Mouse (Mus musculus): Measurements from ENCODE around the gene Ostn. TPM values are rescaled to one million over a fixed set of nuclear protein-coding genes. Genes with fewer than 3 reads are reported as not detected.
"Not testable (repeated sequence)": the region's sequence is repeated elsewhere in the genome, so short reads cannot be mapped to it uniquely, and the experiment has no call there.

The Ostn gene
- total RNA-seq (2021) = not detected
- long read RNA-seq, experiment 1 = 0 reads
- long read RNA-seq, experiment 2 = 0 reads

GRCm38 (mm10) chr16:27307189-27307588 lies at the start of gene Ostn:
Ostn (plus strand) TSS chr16:27307489.
- intact Hi-C loops (cut with DNase I); H3K4me3 ChIP-seq; DNase-seq (ENCODE audit: extremely low spot score in 1 of 2, low spot score in 2 of 2); H3K27ac ChIP-seq: not testable (repeated sequence)

GRCm38 (mm10) chr16:27268748-27269147 lies 38.5 kb upstream of the Ostn start:
- no peak for TF ChIP-seq CTCF (IDR thresholded peaks at IDR 0.05)
- DNase-seq (ENCODE audit: extremely low spot score in 1 of 2, low spot score in 2 of 2) = no peak
- Histone ChIP-seq H3K4me3 (no peak overlapping the region), H3K27ac (no peak overlapping the region)
- intact Hi-C loops (cut with DNase I) = no loop called here

- no peak for TF ChIP-seq CTCF (IDR thresholded peaks at IDR 0.05)
- no peak for DNase-seq (ENCODE audit: extremely low spot score in 1 of 2, low spot score in 2 of 2)
- H3K27ac ChIP-seq = no peak overlapping the region
- intact Hi-C loops (cut with DNase I) = no loop called here
- no peak overlapping the region for H3K4me3 ChIP-seq
Observed at GRCm38 (mm10) chr16:27287410-27287809, 19.9 kb upstream of the Ostn start.

- TF ChIP-seq CTCF (IDR thresholded peaks at IDR 0.05) = no peak
- intact Hi-C loops (cut with DNase I) = no loop called here
- no peak for DNase-seq (ENCODE audit: extremely low spot score in 1 of 2, low spot score in 2 of 2)
- Histone ChIP-seq H3K4me3 (no peak overlapping the region), H3K27ac (no peak overlapping the region)
Observed at GRCm38 (mm10) chr16:27296508-27296907, 10.8 kb upstream of the Ostn start.

- no peak for DNase-seq (ENCODE audit: extremely low spot score in 1 of 2, low spot score in 2 of 2)
- Histone ChIP-seq H3K4me3 (no peak overlapping the region), H3K27ac (no peak overlapping the region)
- TF ChIP-seq CTCF (IDR thresholded peaks at IDR 0.05) = no peak
- intact Hi-C loops (cut with DNase I) = no loop called here
Observed at GRCm38 (mm10) chr16:27296929-27297328, 10.4 kb upstream of the Ostn start.

- Histone ChIP-seq H3K27ac (no peak overlapping the region), H3K4me3 (no peak overlapping the region)
- intact Hi-C loops (cut with DNase I) = no loop called here
- no peak for TF ChIP-seq CTCF (IDR thresholded peaks at IDR 0.05)
- no peak for DNase-seq (ENCODE audit: extremely low spot score in 1 of 2, low spot score in 2 of 2)
Observed at GRCm38 (mm10) chr16:27319099-27319498, 11.8 kb downstream of the Ostn start.

GRCm38 (mm10) chr16:27322047-27322446 lies 14.8 kb downstream of the Ostn start:
- no peak for TF ChIP-seq CTCF (IDR thresholded peaks at IDR 0.05)
- Histone ChIP-seq H3K4me3 (no peak overlapping the region), H3K27ac (no peak overlapping the region)
- DNase-seq (ENCODE audit: extremely low spot score in 1 of 2, low spot score in 2 of 2) = no peak
- intact Hi-C loops (cut with DNase I) = no loop called here

- Histone ChIP-seq H3K27ac (no peak overlapping the region), H3K4me3 (no peak overlapping the region)
- TF ChIP-seq CTCF (IDR thresholded peaks at IDR 0.05) = no peak
- DNase-seq (ENCODE audit: extremely low spot score in 1 of 2, low spot score in 2 of 2) = no peak
- intact Hi-C loops (cut with DNase I) = no loop called here
Observed at GRCm38 (mm10) chr16:27326463-27326862, 19.2 kb downstream of the Ostn start.

GRCm38 (mm10) chr16:27347521-27347920 lies 40.2 kb downstream of the Ostn start:
- no peak for DNase-seq (ENCODE audit: extremely low spot score in 1 of 2, low spot score in 2 of 2)
- intact Hi-C loops (cut with DNase I) = no loop called here
- Histone ChIP-seq H3K4me3 (no peak overlapping the region), H3K27ac (no peak overlapping the region)
- no peak for TF ChIP-seq CTCF (IDR thresholded peaks at IDR 0.05)

GRCm38 (mm10) chr16:27348359-27348758 lies 41.1 kb downstream of the Ostn start:
- intact Hi-C loops (cut with DNase I) = no loop called here
- H3K4me3 ChIP-seq = no peak overlapping the region
- no peak for TF ChIP-seq CTCF (IDR thresholded peaks at IDR 0.05)
- no peak overlapping the region for H3K27ac ChIP-seq
- DNase-seq (ENCODE audit: extremely low spot score in 1 of 2, low spot score in 2 of 2) = no peak

- no peak overlapping the region for H3K4me3 ChIP-seq
- intact Hi-C loops (cut with DNase I) = no loop called here
- no peak for DNase-seq (ENCODE audit: extremely low spot score in 1 of 2, low spot score in 2 of 2)
- TF ChIP-seq CTCF (IDR thresholded peaks at IDR 0.05) = no peak
- H3K27ac ChIP-seq = no peak overlapping the region
Observed at GRCm38 (mm10) chr16:27349235-27349634, 41.9 kb downstream of the Ostn start.

GRCm38 (mm10) chr16:27349878-27350532 lies 42.7 kb downstream of the Ostn start:
- no peak overlapping the region for H3K4me3 ChIP-seq
- intact Hi-C loops (cut with DNase I) = no loop called here
- TF ChIP-seq CTCF (IDR thresholded peaks at IDR 0.05) = no peak
- no peak for DNase-seq (ENCODE audit: extremely low spot score in 1 of 2, low spot score in 2 of 2)
- no peak overlapping the region for H3K27ac ChIP-seq

GRCm38 (mm10) chr16:27354464-27354863 lies 47.2 kb downstream of the Ostn start:
- H3K4me3 ChIP-seq = no peak overlapping the region
- DNase-seq (ENCODE audit: extremely low spot score in 1 of 2, low spot score in 2 of 2) = no peak
- intact Hi-C loops (cut with DNase I) = no loop called here

More at GRCm38 (mm10) chr16:27354464-27354863, 47.2 kb downstream of the Ostn start:
- TF ChIP-seq CTCF (IDR thresholded peaks at IDR 0.05) = no peak
- no peak overlapping the region for H3K27ac ChIP-seq

All from left cerebral cortex, adult 2 months (tissue).